Mouse (Mus musculus): Measurements from ENCODE around the gene Map1b. TPM values are rescaled to one million over a fixed set of nuclear protein-coding genes. Genes with fewer than 3 reads are reported as not detected.

Gene Map1b
- polyA plus RNA-seq, 1 experiment from 2014 or later, result 272 TPM

- H3K27ac ChIP-seq, result no peak overlapping the region
- no peak overlapping the region for H3K9ac ChIP-seq
- H3K4me3 ChIP-seq, result no peak overlapping the region
- no peaks in the 10 kb centered on the region for H3K27me3 ChIP-seq
- 0 out of 2 replicates have a peak, but pooled peaks cover 21% of the 10 kb centered on the region for H3K4me1 ChIP-seq
- H3K36me3 ChIP-seq, result 0 out of 2 replicates have a peak, but pooled peaks cover 8% of the 10 kb centered on the region
- no peaks in the 10 kb centered on the region for H3K9me3 ChIP-seq
- H3K4me2 ChIP-seq (replicated peaks), result no peak overlapping the region
- no peak for ATAC-seq (ENCODE audit: insufficient number of reproducible peaks, insufficient read depth, low FRiP score, low TSS enrichment)
Observed at GRCm38 (mm10) chr13:99483433-99483832, 32.9 kb downstream of the Map1b start.

- Histone ChIP-seq H3K4me3 (no peak overlapping the region), H3K4me1 (peaks cover 14% of the 10 kb centered on the region), H3K9me3 (no peaks in the 10 kb centered on the region), H3K36me3 (0 out of 2 replicates have a peak, but pooled peaks cover 5% of the 10 kb centered on the region), H3K9ac (no peak overlapping the region), H3K27ac (peak overlapping the region; percentile 33), H3K4me2 (replicated peaks) (peak overlapping the region; percentile 2; the same call in 1 of the 2 replicates), H3K27me3 (no peaks in the 10 kb centered on the region)
- 7% methylated on average over 6 of the region's 6 CpGs for WGBS
- 0 out of 2 replicates have a peak, but pooled peaks have one; percentile 50 for ATAC-seq (ENCODE audit: insufficient number of reproducible peaks, insufficient read depth, low FRiP score, low TSS enrichment)
Observed at GRCm38 (mm10) chr13:99475488-99475887, 40.9 kb downstream of the Map1b start.

GRCm38 (mm10) chr13:99475033-99475432 is 41.3 kb downstream of the Map1b start:
- ATAC-seq (ENCODE audit: insufficient number of reproducible peaks, insufficient read depth, low FRiP score, low TSS enrichment), result no peak
- Histone ChIP-seq H3K36me3 (0 out of 2 replicates have a peak, but pooled peaks cover 5% of the 10 kb centered on the region), H3K4me3 (no peak overlapping the region), H3K4me1 (peaks cover 14% of the 10 kb centered on the region), H3K9ac (no peak overlapping the region), H3K27me3 (no peaks in the 10 kb centered on the region), H3K4me2 (replicated peaks) (no peak overlapping the region; the same call in 1 of the 2 replicates), H3K9me3 (no peaks in the 10 kb centered on the region), H3K27ac (peak overlapping the region; percentile 33)
- 22% methylated on average over 5 of the region's 5 CpGs for WGBS

- Histone ChIP-seq H3K9ac (no peak overlapping the region), H3K36me3 (0 out of 2 replicates have a peak, but pooled peaks cover under 1% of the 10 kb centered on the region), H3K4me1 (peaks cover 14% of the 10 kb centered on the region), H3K27ac (no peak overlapping the region), H3K9me3 (no peaks in the 10 kb centered on the region), H3K4me2 (replicated peaks) (no peak overlapping the region), H3K4me3 (no peak overlapping the region), H3K27me3 (no peaks in the 10 kb centered on the region)
- WGBS, result 92% methylated on average over 7 of the region's 7 CpGs
- no peak for ATAC-seq (ENCODE audit: insufficient number of reproducible peaks, insufficient read depth, low FRiP score, low TSS enrichment)
Observed at GRCm38 (mm10) chr13:99474108-99474507, 42.2 kb downstream of the Map1b start.

GRCm38 (mm10) chr13:99472028-99472427 is 44.3 kb downstream of the Map1b start:
- Histone ChIP-seq H3K9me3 (no peaks in the 10 kb centered on the region), H3K4me1 (peaks cover 19% of the 10 kb centered on the region), H3K4me2 (replicated peaks) (no peak overlapping the region), H3K4me3 (no peak overlapping the region), H3K9ac (no peak overlapping the region), H3K27ac (no peak overlapping the region), H3K27me3 (no peaks in the 10 kb centered on the region), H3K36me3 (no peaks in the 10 kb centered on the region)
- ATAC-seq (ENCODE audit: insufficient number of reproducible peaks, insufficient read depth, low FRiP score, low TSS enrichment), result no peak
- 79% methylated on average over 9 of the region's 9 CpGs for WGBS

- 86% methylated on average over 7 of the region's 7 CpGs for WGBS
- peaks cover 13% of the 10 kb centered on the region for H3K4me1 ChIP-seq
Observed at GRCm38 (mm10) chr13:99470084-99470483, 46.3 kb downstream of the Map1b start.

GRCm38 (mm10) chr13:99468267-99468666 is 48.1 kb downstream of the Map1b start:
- Histone ChIP-seq H3K4me1 (peaks cover 8% of the 10 kb centered on the region), H3K9me3 (no peaks in the 10 kb centered on the region), H3K36me3 (no peaks in the 10 kb centered on the region)

More at GRCm38 (mm10) chr13:99470084-99470483, 46.3 kb downstream of the Map1b start:
- Histone ChIP-seq H3K27ac (no peak overlapping the region), H3K36me3 (no peaks in the 10 kb centered on the region), H3K4me3 (no peak overlapping the region), H3K9me3 (no peaks in the 10 kb centered on the region), H3K9ac (no peak overlapping the region), H3K27me3 (no peaks in the 10 kb centered on the region), H3K4me2 (replicated peaks) (no peak overlapping the region)
- no peak for ATAC-seq (ENCODE audit: insufficient number of reproducible peaks, insufficient read depth, low FRiP score, low TSS enrichment)

GRCm38 (mm10) chr13:99466811-99467315 is 49.5 kb downstream of the Map1b start:
- WGBS, result 64% methylated on average over 6 of the region's 6 CpGs
- no peak overlapping the region for H3K4me3 ChIP-seq
- peaks cover 8% of the 10 kb centered on the region for H3K4me1 ChIP-seq
- no peak overlapping the region for H3K9ac ChIP-seq
- ATAC-seq (ENCODE audit: insufficient number of reproducible peaks, insufficient read depth, low FRiP score, low TSS enrichment), result no peak
- H3K4me2 ChIP-seq (replicated peaks), result no peak overlapping the region
- H3K27ac ChIP-seq, result no peak overlapping the region
- no peaks in the 10 kb centered on the region for H3K27me3 ChIP-seq
- H3K36me3 ChIP-seq, result no peaks in the 10 kb centered on the region
- no peaks in the 10 kb centered on the region for H3K9me3 ChIP-seq

More at GRCm38 (mm10) chr13:99468267-99468666, 48.1 kb downstream of the Map1b start:
- WGBS, result 90% methylated on average over 2 of the region's 2 CpGs
- H3K27me3 ChIP-seq, result no peaks in the 10 kb centered on the region
- no peak overlapping the region for H3K4me3 ChIP-seq
- no peak for ATAC-seq (ENCODE audit: insufficient number of reproducible peaks, insufficient read depth, low FRiP score, low TSS enrichment)
- no peak overlapping the region for H3K27ac ChIP-seq
- H3K4me2 ChIP-seq (replicated peaks), result no peak overlapping the region
- H3K9ac ChIP-seq, result no peak overlapping the region

- Histone ChIP-seq H3K9me3 (no peaks in the 10 kb centered on the region), H3K36me3 (no peaks in the 10 kb centered on the region), H3K27me3 (no peaks in the 10 kb centered on the region), H3K27ac (no peak overlapping the region), H3K4me3 (no peak overlapping the region), H3K4me2 (replicated peaks) (no peak overlapping the region), H3K9ac (no peak overlapping the region), H3K4me1 (peaks cover 8% of the 10 kb centered on the region)
- WGBS, result 68% methylated on average over 2 of the region's 2 CpGs
- 0 out of 2 replicates have a peak, but pooled peaks have one; percentile 47 for ATAC-seq (ENCODE audit: insufficient number of reproducible peaks, insufficient read depth, low FRiP score, low TSS enrichment)
Observed at GRCm38 (mm10) chr13:99466064-99466463, 50.3 kb downstream of the Map1b start.

- Histone ChIP-seq H3K9me3 (no peaks in the 10 kb centered on the region), H3K4me2 (replicated peaks) (no peak overlapping the region), H3K27ac (no peak overlapping the region), H3K4me3 (no peak overlapping the region), H3K4me1 (peaks cover 8% of the 10 kb centered on the region), H3K36me3 (no peaks in the 10 kb centered on the region), H3K9ac (no peak overlapping the region), H3K27me3 (no peaks in the 10 kb centered on the region)
- ATAC-seq (ENCODE audit: insufficient number of reproducible peaks, insufficient read depth, low FRiP score, low TSS enrichment), result no peak
- WGBS, result 61% methylated on average over 4 of the region's 4 CpGs
Observed at GRCm38 (mm10) chr13:99464551-99464950, 51.8 kb downstream of the Map1b start.

GRCm38 (mm10) chr13:99461886-99462285 is 54.5 kb downstream of the Map1b start:
- WGBS, result 90% methylated on average over 4 of the region's 4 CpGs
- peaks cover 9% of the 10 kb centered on the region for H3K4me1 ChIP-seq
- ATAC-seq (ENCODE audit: insufficient number of reproducible peaks, insufficient read depth, low FRiP score, low TSS enrichment), result no peak
- no peaks in the 10 kb centered on the region for H3K36me3 ChIP-seq
- no peak overlapping the region for H3K4me3 ChIP-seq
- no peak overlapping the region for H3K27ac ChIP-seq
- H3K27me3 ChIP-seq, result no peaks in the 10 kb centered on the region
- H3K9me3 ChIP-seq, result no peaks in the 10 kb centered on the region
- no peak overlapping the region for H3K4me2 ChIP-seq (replicated peaks)
- H3K9ac ChIP-seq, result no peak overlapping the region

- peak; percentile 64; the same call in 1 of the 2 replicates for ATAC-seq (ENCODE audit: insufficient number of reproducible peaks, insufficient read depth, low FRiP score, low TSS enrichment)
- 86% methylated on average over 4 of the region's 4 CpGs for WGBS
- Histone ChIP-seq H3K4me2 (replicated peaks) (no peak overlapping the region), H3K27ac (no peak overlapping the region), H3K36me3 (no peaks in the 10 kb centered on the region), H3K27me3 (no peaks in the 10 kb centered on the region), H3K4me1 (peaks cover 5% of the 10 kb centered on the region), H3K9me3 (no peaks in the 10 kb centered on the region), H3K9ac (no peak overlapping the region), H3K4me3 (no peak overlapping the region)
Observed at GRCm38 (mm10) chr13:99459612-99460011, 56.7 kb downstream of the Map1b start.
